Mouse (Mus musculus): ENCODE measurements around the gene Gm17087. TPM values are rescaled to one million over a fixed set of nuclear protein-coding genes. Genes with fewer than 3 reads are reported as not detected.

Gene Gm17087
- total RNA-seq, 2 experiments from 2014 or later: not detected

DNA sequence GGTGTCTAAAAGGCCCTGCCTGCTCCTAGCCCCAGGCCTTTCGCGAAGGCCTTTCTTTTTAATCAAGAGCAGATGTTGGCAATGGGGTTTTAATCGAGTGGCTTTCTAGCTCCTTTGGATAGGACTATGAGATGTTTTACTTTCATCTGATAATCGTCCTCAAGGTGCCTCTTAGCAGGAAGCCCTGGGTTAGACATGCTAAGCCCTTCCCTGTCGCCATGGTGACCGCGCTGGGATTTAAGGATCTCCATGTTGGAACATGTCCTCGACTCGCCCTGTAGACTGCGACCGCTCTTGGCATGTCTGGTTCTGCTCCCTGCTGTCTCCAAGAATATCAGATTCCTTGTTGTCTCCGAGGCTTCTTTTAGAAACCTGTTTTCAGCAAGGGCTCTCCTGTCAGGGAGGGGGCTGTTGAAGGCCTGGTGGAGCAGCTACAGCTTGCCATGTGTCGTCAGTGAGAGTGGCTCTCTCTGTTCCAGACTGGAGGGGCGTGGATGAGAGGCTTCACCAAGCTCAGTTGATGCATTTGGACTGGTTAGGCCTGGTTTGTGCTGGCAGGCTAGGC is 24.7 kb downstream of the Gm17087 start:
- DNase-seq: no peak

DNA sequence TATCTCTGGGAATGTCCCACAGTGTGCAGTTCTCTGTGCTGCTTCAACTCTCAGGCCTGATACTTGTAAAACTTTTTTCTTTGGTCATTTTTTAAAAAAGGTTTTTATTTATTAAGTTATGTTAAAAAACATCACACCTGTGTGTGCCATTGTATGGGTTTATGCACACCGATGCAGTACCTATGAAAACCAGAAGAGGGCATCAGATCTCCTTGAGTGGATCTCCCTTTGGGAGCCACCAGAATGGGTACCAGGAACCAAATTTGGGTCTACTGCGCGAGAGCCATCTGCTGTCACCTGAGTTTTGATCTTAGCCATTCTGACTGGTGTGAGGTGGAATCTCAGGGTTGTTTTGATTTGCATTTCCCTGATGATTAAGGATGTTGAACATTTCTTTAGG is 28.6 kb downstream of the Gm17087 start:
- DNase-seq: no peak

DNA sequence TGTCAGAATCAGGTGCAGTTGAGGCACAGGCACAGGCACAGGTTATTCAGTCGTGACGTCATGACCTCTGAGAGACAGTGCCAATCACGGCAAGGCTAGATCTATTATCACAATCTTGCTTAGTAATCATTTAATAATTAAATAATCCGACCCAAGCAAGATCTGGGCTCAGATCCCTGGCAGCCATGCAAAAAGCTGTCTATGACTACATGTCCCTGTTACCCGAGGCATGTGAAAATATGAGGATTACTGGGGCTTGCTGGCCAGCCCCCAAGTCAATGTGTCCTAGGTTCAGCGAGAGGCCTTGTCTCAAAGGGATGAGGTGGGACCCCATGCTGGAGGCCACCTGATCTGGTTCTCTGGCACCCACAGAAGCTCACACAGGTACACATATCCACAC is 30.2 kb downstream of the Gm17087 start:
- DNase-seq: no peak

DNA sequence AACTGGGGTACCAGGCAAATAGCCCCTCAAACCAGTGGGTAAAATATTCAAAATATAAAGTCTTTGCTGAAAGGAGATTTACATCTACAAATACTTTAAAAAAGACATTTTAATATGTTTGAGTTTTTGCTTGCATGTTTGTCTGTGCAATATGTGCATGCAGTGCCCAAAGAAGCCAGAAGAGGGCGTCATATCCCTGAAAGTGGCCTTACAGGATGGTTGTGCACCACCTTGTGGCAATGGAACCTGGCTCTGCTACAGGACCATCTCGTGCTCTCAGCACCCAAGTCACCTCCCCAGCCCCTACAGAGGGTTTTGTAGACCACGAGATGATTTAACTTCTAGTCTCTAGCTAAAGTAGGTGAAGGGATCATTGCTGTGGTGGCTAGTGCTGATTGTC is 32.9 kb downstream of the Gm17087 start:
- DNase-seq: no peak

DNA sequence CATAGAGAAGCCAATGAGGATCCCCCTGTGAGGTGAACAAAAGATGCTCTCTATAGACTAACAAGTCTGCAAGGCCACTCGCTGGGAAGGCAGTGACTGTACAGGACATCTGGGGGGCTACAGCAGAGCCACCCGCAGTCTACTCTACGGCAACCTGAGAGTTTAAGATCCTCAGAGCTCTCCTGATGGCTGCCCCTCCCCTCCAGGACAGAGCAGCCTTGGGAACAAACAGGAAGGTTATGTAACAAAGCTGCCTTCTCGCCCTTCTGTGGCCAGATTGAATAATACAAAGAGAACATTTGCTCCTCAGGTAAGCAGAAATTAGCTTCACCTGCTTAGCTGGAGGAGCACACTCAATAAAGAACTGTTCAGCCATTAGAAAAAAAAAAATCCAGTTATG is 34.1 kb downstream of the Gm17087 start:
- no peak for DNase-seq

DNA sequence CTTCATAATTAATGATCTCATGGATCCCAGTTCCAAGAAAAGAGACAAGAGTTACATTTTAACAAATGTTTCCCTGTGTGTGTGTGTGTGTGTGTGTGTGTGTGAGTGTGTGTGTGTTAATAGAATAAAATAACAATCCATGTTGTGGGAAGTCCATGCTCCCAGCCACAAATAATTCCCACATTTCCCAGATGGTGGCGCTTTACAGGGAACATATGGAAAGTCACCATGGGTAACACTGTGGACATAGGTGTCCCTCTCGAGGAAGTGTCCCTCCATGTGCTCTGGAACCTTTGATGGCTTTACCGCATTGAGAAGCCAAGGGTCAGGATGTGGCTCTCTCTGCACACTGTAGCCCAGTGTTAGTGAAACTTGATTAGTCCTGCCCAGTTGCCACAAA is 38.1 kb downstream of the Gm17087 start:
- DNase-seq: no peak

DNA sequence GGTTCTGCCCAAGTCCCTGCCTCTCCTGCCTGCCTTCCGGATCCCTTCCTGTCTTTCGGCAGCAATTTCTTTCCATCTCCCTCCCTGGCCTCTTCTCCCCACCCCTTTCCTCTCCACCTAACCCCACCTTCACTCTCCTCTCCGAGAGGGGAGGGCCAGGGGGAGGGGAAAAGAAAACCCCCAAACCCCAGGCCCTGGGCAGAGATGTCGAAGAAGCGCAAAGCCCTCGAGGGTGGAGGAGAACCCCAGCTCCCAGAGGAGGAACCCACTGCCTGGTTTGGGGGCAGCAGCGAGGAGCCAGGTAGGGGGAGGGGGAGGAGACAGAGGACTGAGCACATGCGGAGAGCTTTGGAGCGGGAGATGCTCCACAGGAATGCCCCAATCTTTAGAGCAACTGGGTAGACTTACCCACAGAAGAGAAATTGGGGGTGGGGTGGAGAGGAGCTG is 39.9 kb downstream of the Gm17087 start:
- peak; percentile 38 to 45 for DNase-seq

DNA sequence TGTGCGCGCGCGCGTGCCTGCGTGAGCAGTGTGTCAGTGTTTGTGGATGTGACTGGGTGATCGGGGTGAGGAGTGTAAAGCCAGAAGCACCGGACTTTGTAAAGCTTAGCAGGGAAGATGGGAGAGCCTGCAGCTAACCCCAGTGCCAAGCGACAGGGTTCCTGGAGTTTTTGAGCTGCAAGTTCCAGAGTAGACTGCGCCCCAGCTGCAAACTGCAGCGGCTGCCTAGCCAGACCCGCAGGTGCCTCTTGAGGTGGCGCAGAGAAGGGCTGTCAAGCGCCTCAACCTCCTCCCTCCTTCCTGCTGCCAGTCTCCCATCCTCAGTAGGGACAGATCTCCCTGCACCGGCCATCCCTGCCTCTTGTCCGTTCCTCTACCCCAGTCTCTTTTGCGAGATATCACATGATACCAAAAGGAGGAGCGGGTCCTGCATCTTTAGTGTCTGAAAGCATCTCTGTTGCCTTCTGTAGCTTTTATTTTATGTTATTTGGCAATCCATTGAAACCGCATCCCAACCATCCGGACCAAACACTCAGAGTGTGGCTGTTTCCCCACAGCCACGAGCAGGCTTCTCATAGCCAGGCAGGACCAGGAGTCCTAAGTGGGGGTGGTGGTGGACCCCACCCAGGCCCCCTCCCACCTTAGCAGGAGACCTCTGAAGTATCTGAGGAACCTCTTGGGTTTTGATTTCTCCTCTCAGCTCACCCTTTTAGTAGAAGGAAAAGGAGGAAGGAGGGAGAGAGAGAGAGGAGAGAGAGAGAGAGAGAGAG is 40.6 kb downstream of the Gm17087 start:
- DNase-seq: peak in 1 of 2 experiments; percentile 41

DNA sequence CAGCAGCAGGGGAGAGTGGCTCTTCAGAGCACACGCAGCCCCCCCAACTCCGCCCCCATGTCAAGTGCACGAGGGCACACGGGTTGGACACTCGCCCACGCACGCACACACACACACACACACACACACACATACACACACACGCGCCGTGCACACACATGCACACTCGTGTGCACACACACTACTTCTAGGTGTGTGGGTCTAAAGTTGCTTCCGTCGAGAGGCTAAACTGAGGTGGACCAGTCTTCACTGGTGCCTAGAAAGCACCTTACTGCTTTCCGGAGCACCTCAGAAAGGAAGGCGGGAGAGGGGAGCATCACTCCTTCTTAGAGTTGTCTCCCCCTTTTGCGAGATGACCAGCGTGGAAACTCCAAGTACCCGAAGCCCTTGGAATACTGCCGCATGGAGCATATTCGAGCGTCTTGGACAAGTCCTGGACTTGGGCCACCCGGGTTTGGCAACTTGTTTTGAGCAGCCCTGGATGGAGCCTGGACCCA is 41.5 kb downstream of the Gm17087 start, which contains the start of gene Pde10a:
TSS of gene Pde10a (plus strand) at position 148 of the 497 bp plus-strand sequence.
- DNase-seq: peak; percentile 36 to 51

DNA sequence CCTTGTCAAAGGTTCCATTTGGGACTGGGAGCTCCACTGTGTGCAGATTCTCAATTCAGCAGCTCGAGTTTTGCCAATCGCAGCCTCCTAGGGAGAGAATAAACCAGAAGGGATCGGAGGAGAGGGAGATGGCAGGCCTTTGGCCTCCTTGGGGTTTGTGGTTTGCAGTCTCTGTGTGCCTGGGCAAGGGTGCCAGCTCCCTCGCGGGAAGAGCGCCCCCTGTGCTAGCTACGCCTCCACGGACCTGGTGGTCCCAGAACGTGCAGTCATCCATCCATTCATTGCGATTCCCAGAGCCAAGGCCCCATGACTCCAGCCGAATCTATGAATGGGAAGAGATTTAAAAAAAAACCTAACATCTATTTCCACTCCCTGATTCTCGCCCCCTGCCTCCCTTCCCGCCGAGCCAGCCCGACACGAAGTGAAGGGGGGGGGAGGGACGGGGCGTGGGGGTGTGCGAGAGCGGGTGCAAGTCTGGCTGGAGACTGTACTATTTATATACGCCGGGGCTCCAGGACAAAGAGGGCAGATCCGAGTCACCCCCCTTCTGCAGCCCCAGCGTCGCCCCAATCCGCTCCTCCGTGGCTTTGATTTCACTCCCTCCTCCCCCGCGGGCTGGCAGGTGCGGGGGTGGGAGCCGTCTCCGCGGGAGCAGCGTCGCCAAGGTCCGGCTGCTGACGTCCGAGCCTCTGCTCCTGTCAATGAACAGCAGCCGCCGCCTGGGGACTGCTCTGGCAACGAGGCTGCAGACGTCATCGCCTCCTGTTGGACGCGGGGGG is 42.2 kb downstream of the Gm17087 start:
- peak; percentile 83 to 84 for DNase-seq

DNA sequence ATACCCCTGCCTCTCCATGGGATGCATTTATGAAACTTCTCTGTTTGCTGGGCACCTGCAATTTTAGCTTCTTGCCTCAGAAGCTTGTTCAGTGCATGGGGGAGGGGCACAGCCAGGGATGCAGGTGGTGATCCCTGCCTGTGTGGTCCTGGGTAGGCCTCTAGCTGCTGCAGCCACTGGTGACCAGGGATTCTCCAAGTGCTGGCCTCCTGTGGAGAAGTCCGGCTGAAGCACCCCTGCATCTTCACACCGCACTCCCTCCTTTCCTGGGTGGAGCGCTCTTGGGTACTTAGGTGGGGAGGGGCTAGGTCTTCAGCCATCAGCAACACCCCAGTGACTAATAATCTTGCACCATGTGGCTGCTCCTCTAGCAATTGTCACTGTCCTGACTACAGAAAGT is 42.8 kb downstream of the Gm17087 start:
- DNase-seq: no peak

DNA sequence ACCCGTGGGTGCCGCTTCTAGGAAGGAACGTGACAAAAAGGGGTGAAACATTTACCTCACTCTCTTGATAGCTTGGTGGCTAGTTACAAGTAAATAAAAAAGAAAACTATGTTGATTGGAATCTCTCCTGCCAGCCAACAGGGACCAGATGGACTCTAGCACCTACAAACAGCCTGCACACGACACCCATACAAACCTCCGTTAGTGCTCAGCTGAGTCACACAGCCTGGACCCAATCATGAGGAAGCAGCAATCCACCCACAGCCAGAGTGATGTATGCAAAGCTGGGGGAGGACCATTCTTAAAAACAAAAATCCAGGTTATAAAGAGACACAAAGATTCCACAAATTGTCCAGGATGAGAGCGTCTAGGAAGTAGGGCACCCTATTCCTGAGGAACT is 50.7 kb downstream of the Gm17087 start:
- peak; percentile 44 to 45 for DNase-seq

Other genes starting within 250 kb of the Gm17087 start
- 10 to 100 TPM; 19.2 to 23.7 TPM for gene Prr18, start 229.5 kb downstream of the Gm17087 start, total RNA-seq (2021)
- gene T2, start 211.0 kb downstream of the Gm17087 start, total RNA-seq (2021): under 1 TPM; 0.27 to 0.73 TPM
- not detected for gene T, start 132.5 kb downstream of the Gm17087 start, total RNA-seq (2021)
- 10 to 100 TPM; 61.6 to 68.7 TPM for gene Pde10a, start 41.6 kb downstream of the Gm17087 start, total RNA-seq (2021)